Mouse (Mus musculus) thymus, adult 2 months (tissue): ENCODE measurements around the gene Sirt4. TPM values are rescaled to one million over a fixed set of nuclear protein-coding genes. Genes with fewer than 3 reads are reported as not detected.

Experiments
- DNase-seq: peaks from one replicate; pipeline ENCODE4 v3.0.0; 2021
- H3K27ac ChIP-seq: fragments of 200-500 bp; 2 replicates; pipeline ENCODE4 v1.5.1; 2012; ENCODE audit warnings: low read length, control low read depth; ENCODE audit not compliant: control insufficient read depth, insufficient read depth
- H3K27me3 ChIP-seq: fragments of 200-500 bp; 2 replicates; pipeline ENCODE4 v1.6.1; 2012; ENCODE audit warnings: mild to moderate bottlenecking, low read length, moderate library complexity, mixed read lengths; ENCODE audit not compliant: control insufficient read depth, insufficient read depth
- H3K36me3 ChIP-seq: fragments of 200-500 bp; 2 replicates; pipeline ENCODE4 v1.6.1; 2012; ENCODE audit warnings: mild to moderate bottlenecking, low read length, moderate library complexity; ENCODE audit not compliant: control insufficient read depth, insufficient read depth
- H3K4me1 ChIP-seq: fragments of 200-500 bp; replicated peaks from 2 replicates; pipeline ENCODE4 v1.6.1; 2012; ENCODE audit warnings: low read length; ENCODE audit not compliant: control insufficient read depth, insufficient read depth
- H3K4me3 ChIP-seq: fragments of 200-500 bp; 2 replicates; pipeline ENCODE4 v1.5.1; 2012; ENCODE audit warnings: mild to moderate bottlenecking, low read length, control low read depth, moderate library complexity; ENCODE audit not compliant: control insufficient read depth, insufficient read depth
- CTCF ChIP-seq: fragments of 200-500 bp; IDR thresholded peaks from 2 replicates; pipeline ENCODE4 v1.5.1; 2012; ENCODE audit warnings: mild to moderate bottlenecking, control low read depth, low read length, moderate library complexity, borderline replicate concordance; ENCODE audit not compliant: control insufficient read depth, poor library complexity, insufficient read depth; ENCODE audit errors: extremely low read depth
- POLR2A ChIP-seq: fragments of 200-500 bp; IDR thresholded peaks from 2 replicates; pipeline ENCODE4 v1.6.1; 2012; ENCODE audit warnings: mild to moderate bottlenecking, low read length, control low read depth, moderate library complexity; ENCODE audit not compliant: control insufficient read depth, poor library complexity, insufficient read depth; ENCODE audit errors: extremely low read depth
- WGBS: fragments of 180-500 bp; shearing (Covaris S2); methylation state at CpG from one replicate; pipeline ENCODE4 v1.1.7; 2018; 5-methylcytosine and 5-hydroxymethylcytosine counted together
- polyA plus RNA-seq: library from polyadenylated mRNA; depleted of rRNA; stranded (reverse); fragments of >200 nt; gene quantifications from 2 replicates; pipeline ENCODE4 v1.2.3, GENCODE M21; 2012

Gene Sirt4
- polyA plus RNA-seq, 1 experiment: 48.6 TPM

DNA sequence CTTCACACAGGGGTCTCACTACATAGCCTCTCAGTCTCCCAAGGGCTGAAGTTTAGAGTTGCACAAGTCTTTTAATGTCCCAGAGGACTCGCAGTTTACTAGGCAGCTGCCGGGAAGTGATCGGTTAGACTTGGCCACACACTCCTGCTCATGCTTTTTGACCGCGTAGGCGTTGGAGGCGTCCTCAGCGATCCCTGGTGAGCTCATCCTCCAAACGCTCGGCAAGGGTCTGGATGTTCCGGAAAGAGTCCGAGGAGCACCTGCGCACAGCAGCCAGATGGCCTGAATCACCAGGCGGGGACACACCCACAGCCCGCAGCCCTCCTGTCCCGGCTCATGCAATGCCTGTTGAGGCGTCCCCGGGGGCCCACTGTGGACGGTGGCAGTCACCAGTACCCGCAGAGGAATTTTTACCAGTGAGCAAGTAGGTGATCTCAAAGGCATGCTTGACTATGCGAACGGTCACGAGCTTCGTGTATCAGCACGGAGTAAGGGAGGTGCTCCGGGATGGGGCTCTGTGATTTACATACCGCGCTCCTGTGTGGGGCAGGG, 7.3 kb upstream of the Sirt4 start:
- Histone ChIP-seq H3K4me1 (peaks cover 15% of the 10 kb centered on the region), H3K4me3 (peak overlapping the region; percentile 24), H3K27me3 (no peaks in the 10 kb centered on the region), H3K36me3 (no peaks in the 10 kb centered on the region), H3K27ac (peak overlapping the region; percentile 2; the same call in 1 of the 2 replicates)
- TF ChIP-seq CTCF: no peak
- TF ChIP-seq POLR2A: no peak
- DNase-seq: no peak
- 2% methylated on average over 28 of the region's 28 CpGs for WGBS

GRCm38 (mm10) chr5:115491076-115491475, 6.6 kb upstream of the Sirt4 start:
- H3K27ac ChIP-seq: no peak overlapping the region
- TF ChIP-seq CTCF (no peak), POLR2A (no peak)
- no peak for DNase-seq
- H3K4me3 ChIP-seq: no peak overlapping the region
- 42% methylated on average over 5 of the region's 5 CpGs for WGBS
- H3K27me3 ChIP-seq: no peaks in the 10 kb centered on the region
- no peaks in the 10 kb centered on the region for H3K36me3 ChIP-seq
- H3K4me1 ChIP-seq: peaks cover 15% of the 10 kb centered on the region

GRCm38 (mm10) chr5:115490638-115491000, 6.1 kb upstream of the Sirt4 start:
- TF ChIP-seq POLR2A (no peak), CTCF (no peak)
- no peak for DNase-seq
- H3K36me3 ChIP-seq: no peaks in the 10 kb centered on the region
- H3K4me1 ChIP-seq: peaks cover 15% of the 10 kb centered on the region
- no peaks in the 10 kb centered on the region for H3K27me3 ChIP-seq
- peak overlapping the region; percentile 68 for H3K27ac ChIP-seq
- 13% methylated on average over 8 of the region's 8 CpGs for WGBS
- H3K4me3 ChIP-seq: no peak overlapping the region

DNA sequence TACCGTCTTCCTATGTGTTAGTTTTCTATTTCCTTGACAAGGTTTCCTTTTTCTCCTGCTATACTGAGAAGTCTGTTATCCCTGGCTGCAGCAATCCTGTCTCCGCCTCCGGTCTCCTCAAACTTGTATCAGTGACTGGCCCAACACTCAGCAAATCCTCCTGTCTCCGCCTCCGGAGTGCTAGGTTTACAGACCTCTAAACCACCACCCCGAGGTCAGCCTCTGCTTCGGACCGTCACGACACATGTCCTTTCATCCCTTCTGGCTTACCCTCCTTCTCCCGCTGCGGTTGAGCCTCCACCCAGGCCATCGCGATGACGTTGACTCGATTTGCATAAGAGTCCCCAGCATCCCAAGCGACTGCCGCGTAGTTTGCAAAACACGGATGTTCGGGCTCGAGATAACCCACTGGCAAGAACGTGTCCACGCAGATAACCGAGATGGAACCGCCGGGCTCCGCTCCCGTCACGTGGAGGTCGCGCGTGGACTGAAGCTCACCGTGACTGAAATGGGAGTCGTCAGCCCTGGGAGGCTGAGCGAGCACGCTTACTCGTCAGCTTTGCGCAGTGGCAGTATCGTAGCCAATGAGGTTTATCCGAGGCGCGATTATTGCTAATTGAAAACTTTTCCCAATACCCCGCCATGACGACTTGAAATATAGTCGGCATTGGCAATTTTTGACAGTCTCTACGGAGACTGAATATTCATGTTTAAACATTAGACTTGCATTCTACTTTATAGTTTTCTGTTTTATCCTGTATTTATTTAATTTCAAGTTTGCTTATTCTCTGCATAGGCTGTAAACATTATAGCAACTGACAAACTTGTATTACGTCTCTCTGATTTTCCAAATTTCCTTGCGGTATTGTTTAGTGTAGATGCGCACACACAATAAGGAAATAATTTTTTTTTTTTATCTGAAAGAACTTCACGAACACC, 5.4 kb upstream of the Sirt4 start:
- H3K4me1 ChIP-seq: peaks cover 16% of the 10 kb centered on the region
- peak overlapping the region; percentile 95 for H3K27ac ChIP-seq
- WGBS: under 1% methylated on average over 50 of the region's 50 CpGs
- no peaks in the 10 kb centered on the region for H3K36me3 ChIP-seq
- TF ChIP-seq CTCF (no peak), POLR2A (0 out of 2 replicates have a peak, but pooled peaks have one; percentile 42)
- DNase-seq: peak; percentile 78
- no peaks in the 10 kb centered on the region for H3K27me3 ChIP-seq
- peak overlapping the region; percentile 39 for H3K4me3 ChIP-seq

GRCm38 (mm10) chr5:115488841-115489698, 4.5 kb upstream of the Sirt4 start:
- under 1% methylated on average over 39 of the region's 39 CpGs for WGBS
- Histone ChIP-seq H3K27ac (peak overlapping the region; percentile 95), H3K36me3 (no peaks in the 10 kb centered on the region), H3K27me3 (no peaks in the 10 kb centered on the region), H3K4me1 (peaks cover 19% of the 10 kb centered on the region), H3K4me3 (peak overlapping the region; percentile 18)
- TF ChIP-seq POLR2A: peak; percentile 58; the same call in 1 of the 2 replicates
- TF ChIP-seq CTCF: no peak
- peak; percentile 76 for DNase-seq

DNA sequence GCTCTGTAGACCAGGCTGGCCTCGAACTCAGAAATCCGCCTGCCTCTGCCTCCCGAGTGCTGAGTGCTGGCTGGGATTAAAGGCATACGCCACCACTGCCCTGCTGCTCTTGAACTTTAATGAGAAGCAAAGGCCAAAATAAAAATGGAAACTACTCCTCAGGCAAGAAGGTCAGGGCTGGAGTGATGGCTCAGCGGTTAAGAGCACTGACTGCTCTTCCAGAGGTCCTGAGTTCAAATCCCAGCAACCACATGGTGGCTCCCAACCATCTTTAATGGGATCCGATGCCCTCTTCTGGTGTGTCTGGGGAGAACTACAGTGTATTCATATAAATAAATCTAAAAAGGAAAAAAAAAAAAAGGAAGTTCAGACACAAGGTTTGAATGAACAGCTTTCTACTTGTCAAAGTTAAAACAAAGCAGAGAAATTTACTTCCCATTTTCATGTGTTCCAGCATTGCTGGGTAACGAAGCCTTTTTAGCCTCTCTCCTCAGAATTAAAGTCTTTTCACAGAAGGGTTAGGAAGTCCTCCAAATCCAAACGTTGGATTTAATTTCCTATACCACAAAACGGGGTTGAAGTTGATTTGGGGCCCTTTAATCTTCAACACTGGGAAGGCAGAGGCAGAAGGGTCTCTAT, 3.5 kb upstream of the Sirt4 start:
- H3K36me3 ChIP-seq: no peaks in the 10 kb centered on the region
- no peaks in the 10 kb centered on the region for H3K27me3 ChIP-seq
- H3K4me1 ChIP-seq: peaks cover 19% of the 10 kb centered on the region
- TF ChIP-seq CTCF (no peak), POLR2A (no peak)
- H3K4me3 ChIP-seq: no peak overlapping the region
- 58% methylated on average over 9 of the region's 9 CpGs for WGBS
- peak overlapping the region; percentile 80; the same call in 1 of the 2 replicates for H3K27ac ChIP-seq
- no peak for DNase-seq
